Mouse (Mus musculus) forebrain, embryonic 11.5 days (tissue): ENCODE measurements around the gene Tgfb1. TPM values are rescaled to one million over a fixed set of nuclear protein-coding genes. Genes with fewer than 3 reads are reported as not detected.

Experiments
- ATAC-seq: fragments of 200-750 bp; cut with Nextera tagmentation; replicated peaks from 2 replicates; pipeline ENCODE4 v1.8.0; 2017; ENCODE audit warnings: moderate TSS enrichment; ENCODE audit not compliant: low FRiP score
- DNase-seq: peaks from one replicate; pipeline ENCODE4 v3.0.0-alpha.2; 2017; ENCODE audit warnings: low spot score
- H3K27ac ChIP-seq: fragments of 300-500 bp; sonication (generic); 2 replicates; pipeline ENCODE4 v1.5.1; 2014; ENCODE audit warnings: low read depth, low read length
- H3K27me3 ChIP-seq: fragments of 300-500 bp; sonication (generic); 2 replicates; pipeline ENCODE4 v1.6.1; 2014; ENCODE audit warnings: mild to moderate bottlenecking, low read length, mixed read lengths; ENCODE audit not compliant: control insufficient read depth, insufficient read depth
- H3K36me3 ChIP-seq: fragments of 300-500 bp; sonication (generic); 2 replicates; pipeline ENCODE4 v1.6.1; 2014; ENCODE audit warnings: mild to moderate bottlenecking, low read length, moderate library complexity, mixed read lengths; ENCODE audit not compliant: control insufficient read depth, insufficient read depth
- H3K4me1 ChIP-seq: fragments of 300-500 bp; sonication (generic); replicated peaks from 2 replicates; pipeline ENCODE4 v1.6.1; 2014; ENCODE audit warnings: low read length, mixed read lengths; ENCODE audit not compliant: control insufficient read depth, insufficient read depth
- H3K4me2 ChIP-seq: fragments of 300-500 bp; sonication (generic); 2 replicates; pipeline ENCODE4 v1.6.1; 2014; ENCODE audit warnings: low read depth, mild to moderate bottlenecking, low read length, moderate library complexity, mixed read lengths; ENCODE audit not compliant: severe bottlenecking
- H3K4me3 ChIP-seq: fragments of 300-500 bp; sonication (generic); 2 replicates; pipeline ENCODE4 v1.5.1; 2014; ENCODE audit warnings: low read depth, low read length
- H3K9ac ChIP-seq: fragments of 300-500 bp; sonication (generic); 2 replicates; pipeline ENCODE4 v1.6.1; 2014; ENCODE audit warnings: low read length
- H3K9me3 ChIP-seq: fragments of 300-500 bp; sonication (generic); 2 replicates; pipeline ENCODE4 v1.6.1; 2016; ENCODE audit warnings: low read length, mixed read lengths; ENCODE audit not compliant: control insufficient read depth
- WGBS: fragments of 180-500 bp; shearing (Covaris S2); extraction: QIAGEN DNeasy Blood & Tissue Kit; methylation state at CpG from one replicate; pipeline ENCODE4 v1.1.7; 2014; 5-methylcytosine and 5-hydroxymethylcytosine counted together
- polyA plus RNA-seq: library from polyadenylated mRNA; unstranded; fragments of >200 nt; fragmentation: Nextera tagmentation; extraction: Ambion mirVana; gene quantifications from 2 replicates; pipeline ENCODE4 v1.2.1, GENCODE M21; 2014

The Tgfb1 gene
- polyA plus RNA-seq, 1 experiment from 2014 or later = 1.6 TPM

- H3K4me1 ChIP-seq = no peaks in the 10 kb centered on the region
- H3K9ac ChIP-seq = no peak overlapping the region
- H3K36me3 ChIP-seq = no peaks in the 10 kb centered on the region
- no peak overlapping the region for H3K4me2 ChIP-seq
- no peak for ATAC-seq
- no peak overlapping the region for H3K4me3 ChIP-seq
- no peak overlapping the region for H3K27ac ChIP-seq
- no peak for DNase-seq
- no peaks in the 10 kb centered on the region for H3K9me3 ChIP-seq
- WGBS = 93% methylated on average over 12 of the region's 12 CpGs
- no peaks in the 10 kb centered on the region for H3K27me3 ChIP-seq
Observed at GRCm38 (mm10) chr7:25652244-25652759, 34.5 kb upstream of the Tgfb1 start.

GRCm38 (mm10) chr7:25655601-25656428 lies 31.0 kb upstream of the Tgfb1 start:
- no peaks in the 10 kb centered on the region for H3K4me1 ChIP-seq
- no peak overlapping the region for H3K27ac ChIP-seq
- H3K27me3 ChIP-seq = no peaks in the 10 kb centered on the region
- DNase-seq (no peak), ATAC-seq (no peak)
- H3K4me2 ChIP-seq = no peak overlapping the region
- no peak overlapping the region for H3K9ac ChIP-seq
- 80% methylated on average over 11 of the region's 11 CpGs for WGBS
- no peaks in the 10 kb centered on the region for H3K36me3 ChIP-seq
- H3K4me3 ChIP-seq = no peak overlapping the region
- no peaks in the 10 kb centered on the region for H3K9me3 ChIP-seq

GRCm38 (mm10) chr7:25657785-25658184 lies 29.0 kb upstream of the Tgfb1 start:
- 43% methylated on average over 10 of the region's 10 CpGs for WGBS
- H3K4me3 ChIP-seq = peak overlapping the region; percentile 67
- H3K4me2 ChIP-seq = peak overlapping the region; percentile 59
- peak overlapping the region; percentile 66 for H3K9ac ChIP-seq
- no peaks in the 10 kb centered on the region for H3K36me3 ChIP-seq
- H3K27ac ChIP-seq = no peak overlapping the region
- no peaks in the 10 kb centered on the region for H3K9me3 ChIP-seq
- DNase-seq (no peak), ATAC-seq (no peak)
- H3K4me1 ChIP-seq = no peaks in the 10 kb centered on the region
- no peaks in the 10 kb centered on the region for H3K27me3 ChIP-seq

DNA sequence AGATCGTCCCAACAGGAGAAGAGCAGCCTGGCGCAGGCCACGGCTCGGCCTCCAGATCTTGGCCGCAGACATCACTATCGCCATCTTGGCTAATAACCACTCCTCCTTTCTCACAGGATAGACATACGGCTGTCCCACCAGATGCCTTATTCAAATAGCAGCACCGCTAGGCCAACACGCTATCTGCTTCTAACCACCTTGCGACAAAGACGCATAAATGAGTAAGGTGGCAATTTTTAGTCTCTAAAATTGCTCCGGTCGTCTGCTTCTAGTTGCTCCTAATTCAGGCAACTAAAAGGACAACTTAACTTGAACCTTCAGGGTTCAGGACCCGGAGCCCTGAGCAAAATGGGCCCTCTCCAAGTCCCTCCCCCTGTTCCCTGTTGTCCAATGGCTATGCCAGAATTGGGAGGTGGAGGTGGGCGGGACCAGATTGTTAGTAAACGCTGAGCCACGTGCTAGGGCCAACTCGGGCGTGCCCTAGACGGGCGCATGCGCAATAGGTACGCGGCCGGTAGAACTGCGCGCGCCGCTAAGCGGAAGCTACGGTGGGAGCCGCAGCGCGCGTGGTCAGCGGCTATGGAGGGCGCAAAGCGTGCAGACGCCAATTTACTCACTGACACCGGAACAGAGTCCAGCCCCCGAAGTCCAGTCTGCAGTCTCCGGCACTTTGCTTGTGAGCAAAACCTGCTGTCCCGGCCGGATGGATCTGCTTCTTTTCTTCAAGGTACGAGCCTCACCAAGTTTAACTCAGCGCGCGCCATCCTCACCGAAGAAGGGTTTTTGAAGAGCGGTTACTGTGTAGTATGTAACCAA lies 27.9 kb upstream of the Tgfb1 start, which contains the start of the genes Bckdha and Exosc5:
TSS of gene Bckdha (minus strand) at position 325 of the 816 bp plus-strand sequence.
TSS of gene Exosc5 (plus strand) at position 508 of the 816 bp plus-strand sequence.
- Histone ChIP-seq H3K27ac (0 out of 2 replicates have a peak within 1 kb of the TSS, but pooled peaks have one; percentile 41), H3K4me2 (peak within 1 kb of the TSS; percentile 79), H3K4me1 (no peaks in the 10 kb centered on the region), H3K27me3 (no peaks in the 10 kb centered on the region), H3K9me3 (no peaks in the 10 kb centered on the region), H3K9ac (peak within 1 kb of the TSS; percentile 66), H3K36me3 (no peaks in the 10 kb centered on the region), H3K4me3 (peak within 1 kb of the TSS; percentile 67)
- WGBS = under 1% methylated on average over 50 of the region's 50 CpGs
- DNase-seq = peak; percentile 98
- peak; percentile 99 for ATAC-seq

GRCm38 (mm10) chr7:25666381-25666780 lies 20.4 kb upstream of the Tgfb1 start:
- no peak for DNase-seq
- Histone ChIP-seq H3K27me3 (no peaks in the 10 kb centered on the region), H3K4me1 (no peaks in the 10 kb centered on the region), H3K9me3 (no peaks in the 10 kb centered on the region), H3K4me3 (no peak overlapping the region), H3K27ac (no peak overlapping the region), H3K4me2 (no peak overlapping the region), H3K36me3 (no peaks in the 10 kb centered on the region; the same call in 1 of the 2 replicates), H3K9ac (no peak overlapping the region)
- WGBS = 95% methylated on average over 8 of the region's 8 CpGs
- no peak for ATAC-seq

GRCm38 (mm10) chr7:25669158-25669557 lies 17.6 kb upstream of the Tgfb1 start:
- no peak overlapping the region for H3K4me2 ChIP-seq
- H3K4me3 ChIP-seq = no peak overlapping the region
- no peaks in the 10 kb centered on the region; the same call in 1 of the 2 replicates for H3K36me3 ChIP-seq
- 92% methylated on average over 10 of the region's 10 CpGs for WGBS
- no peaks in the 10 kb centered on the region for H3K9me3 ChIP-seq
- H3K27me3 ChIP-seq = peaks cover 3% of the 10 kb centered on the region
- DNase-seq = no peak
- H3K4me1 ChIP-seq = no peaks in the 10 kb centered on the region
- H3K9ac ChIP-seq = no peak overlapping the region
- H3K27ac ChIP-seq = no peak overlapping the region
- no peak for ATAC-seq

DNA sequence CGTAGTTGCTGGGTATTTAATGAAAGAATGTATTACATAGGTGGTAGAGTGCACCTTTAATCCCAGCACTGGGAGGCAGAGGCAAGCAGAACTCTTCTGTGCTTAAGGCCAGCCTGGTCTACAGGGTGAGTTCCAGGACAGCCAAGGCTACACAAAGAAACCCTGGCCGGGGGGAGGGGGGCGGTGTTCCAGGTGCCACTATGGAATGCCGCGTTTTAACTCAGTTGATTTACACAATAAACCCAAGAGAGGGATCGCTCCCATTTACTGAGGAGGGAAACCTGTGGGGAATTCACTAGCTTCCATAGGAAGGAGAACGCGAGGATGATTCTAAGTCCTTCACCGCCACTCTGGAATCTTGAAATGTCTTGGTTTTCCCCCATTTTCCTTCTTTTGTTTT lies 17.2 kb upstream of the Tgfb1 start:
- ATAC-seq = no peak
- H3K4me2 ChIP-seq = no peak overlapping the region
- H3K9me3 ChIP-seq = no peaks in the 10 kb centered on the region
- no peak overlapping the region for H3K9ac ChIP-seq
- peaks cover 7% of the 10 kb centered on the region for H3K27me3 ChIP-seq
- 83% methylated on average over 9 of the region's 9 CpGs for WGBS
- no peaks in the 10 kb centered on the region; the same call in 1 of the 2 replicates for H3K36me3 ChIP-seq
- no peak overlapping the region for H3K27ac ChIP-seq
- no peaks in the 10 kb centered on the region for H3K4me1 ChIP-seq
- no peak overlapping the region for H3K4me3 ChIP-seq
- no peak for DNase-seq

DNA sequence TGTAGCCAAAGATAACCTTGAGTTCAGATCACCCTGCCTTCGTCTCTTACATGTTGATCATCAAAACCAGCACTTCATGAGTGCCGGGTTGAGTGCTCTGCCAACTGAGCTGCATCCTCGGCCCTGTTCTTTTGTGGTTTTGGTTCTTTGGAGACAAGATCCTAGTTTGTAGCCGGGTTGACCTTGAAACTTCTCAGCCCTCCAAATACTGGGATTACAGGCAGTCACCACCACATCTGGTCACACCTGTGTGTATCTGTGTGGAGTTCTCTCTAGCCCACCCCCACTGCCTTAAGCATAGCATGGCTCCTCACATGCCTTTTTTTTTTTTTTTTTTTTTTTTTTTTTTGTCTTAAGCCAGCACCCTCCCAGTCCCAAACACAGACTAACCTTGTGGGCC lies 16.7 kb upstream of the Tgfb1 start:
- H3K27ac ChIP-seq = no peak overlapping the region
- no peak overlapping the region for H3K4me3 ChIP-seq
- no peak for ATAC-seq
- peaks cover 11% of the 10 kb centered on the region for H3K27me3 ChIP-seq
- H3K4me1 ChIP-seq = 0 out of 2 replicates have a peak, but pooled peaks cover 2% of the 10 kb centered on the region
- no peak overlapping the region for H3K9ac ChIP-seq
- no peaks in the 10 kb centered on the region; the same call in 1 of the 2 replicates for H3K36me3 ChIP-seq
- no peaks in the 10 kb centered on the region for H3K9me3 ChIP-seq
- WGBS = 88% methylated on average over 4 of the region's 4 CpGs
- no peak overlapping the region for H3K4me2 ChIP-seq
- no peak for DNase-seq
